Mouse (Mus musculus): ENCODE measurements around the gene Etfbkmt. TPM values are rescaled to one million over a fixed set of nuclear protein-coding genes. Genes with fewer than 3 reads are reported as not detected.

Etfbkmt gene
- polyA plus RNA-seq, 1 experiment from 2014 or later = 16.1 TPM

DNA sequence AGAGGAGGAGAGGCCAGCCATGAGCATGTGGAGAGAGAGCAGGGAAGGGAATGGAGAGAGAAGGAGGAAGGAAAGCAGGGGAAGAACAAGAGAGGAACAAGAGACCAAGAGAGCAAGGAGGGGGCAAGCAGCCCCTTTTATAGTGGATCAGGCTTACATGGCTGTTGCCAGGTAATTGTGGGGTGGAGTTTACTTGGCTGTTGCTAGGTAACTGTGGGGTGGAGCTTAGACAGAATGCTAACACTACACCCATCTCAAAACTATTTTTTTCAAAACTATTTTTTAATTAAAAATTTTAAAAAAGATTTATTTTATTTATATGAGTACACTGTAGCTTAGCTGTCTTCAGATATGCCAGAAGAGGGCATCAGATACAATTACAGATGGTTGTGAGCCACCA is 58.9 kb downstream of the Etfbkmt start:
- no peak overlapping the region for H3K4me3 ChIP-seq
- H3K27me3 ChIP-seq (replicated peaks; ENCODE audit: low read depth, poor library complexity, severe bottlenecking) = no peaks in the 10 kb centered on the region
- DNase-seq (ENCODE audit: low spot score) = no peak
- H3K9me3 ChIP-seq = no peaks in the 10 kb centered on the region
- H3K27ac ChIP-seq (replicated peaks) = no peak overlapping the region
- H3K4me1 ChIP-seq = no peaks in the 10 kb centered on the region
- no peaks in the 10 kb centered on the region for H3K36me3 ChIP-seq (replicated peaks)

Other genes starting within 250 kb of the Etfbkmt start
- 16.9 and 17.0 TPM in 2 replicates for gene Caprin2, start 243.6 kb upstream of the Etfbkmt start, polyA plus RNA-seq (2016; fragmentation: Nextera tagmentation; extraction: Ambion mirVana)
- 306 and 334 TPM in 2 replicates for gene Sinhcaf, start 193.4 kb upstream of the Etfbkmt start, polyA plus RNA-seq (2016; fragmentation: Nextera tagmentation; extraction: Ambion mirVana)
- gene Dennd5b, start 38.2 kb upstream of the Etfbkmt start, polyA plus RNA-seq (2016; fragmentation: Nextera tagmentation; extraction: Ambion mirVana) = 10.8 and 11.0 TPM in 2 replicates
- not detected in 2 replicates for gene Gm10203, start 9.7 kb upstream of the Etfbkmt start, polyA plus RNA-seq (2016; fragmentation: Nextera tagmentation; extraction: Ambion mirVana)
- gene Amn1, start 48.9 kb downstream of the Etfbkmt start, polyA plus RNA-seq (2016; fragmentation: Nextera tagmentation; extraction: Ambion mirVana) = 40.2 and 45.1 TPM in 2 replicates
- 49.9 and 53.5 TPM in 2 replicates for gene Resf1, start 169.6 kb downstream of the Etfbkmt start, polyA plus RNA-seq (2016; fragmentation: Nextera tagmentation; extraction: Ambion mirVana)

Measured in embryonic facial prominence, embryonic 10.5 days (tissue).